Mouse (Mus musculus): ENCODE data around the gene Ldah.

Gene Ldah

GRCm38 (mm10) chr12:8313270-8313771 is 105.4 kb downstream of the Ldah start, which contains the start of gene Hs1bp3:
Gene Hs1bp3, plus strand, starts transcription at chr12:8313432.
- peak; percentile 86 for DNase-seq (ENCODE audit: low spot score)

GRCm38 (mm10) chr12:8313773-8314172 is 105.9 kb downstream of the Ldah start:
- DNase-seq (ENCODE audit: low spot score): no peak

- no peak for DNase-seq (ENCODE audit: low spot score)
Measured at GRCm38 (mm10) chr12:8316541-8316940, 108.6 kb downstream of the Ldah start.

- DNase-seq (ENCODE audit: low spot score): peak; percentile 79
Measured at GRCm38 (mm10) chr12:8320084-8320713, 112.3 kb downstream of the Ldah start.

- DNase-seq (ENCODE audit: low spot score): peak; percentile 43
Measured at GRCm38 (mm10) chr12:8321506-8321905, 113.6 kb downstream of the Ldah start.

- no peak for DNase-seq (ENCODE audit: low spot score)
Measured at GRCm38 (mm10) chr12:8324086-8324485, 116.2 kb downstream of the Ldah start.

GRCm38 (mm10) chr12:8325245-8325942 is 117.5 kb downstream of the Ldah start:
- no peak for DNase-seq (ENCODE audit: low spot score)

- DNase-seq (ENCODE audit: low spot score): no peak
Measured at GRCm38 (mm10) chr12:8325943-8326522, 118.1 kb downstream of the Ldah start.

- DNase-seq (ENCODE audit: low spot score): peak; percentile 94
Measured at GRCm38 (mm10) chr12:8326825-8327674, 119.1 kb downstream of the Ldah start.

GRCm38 (mm10) chr12:8327675-8328053 is 119.8 kb downstream of the Ldah start:
- no peak for DNase-seq (ENCODE audit: low spot score)

GRCm38 (mm10) chr12:8329236-8329635 is 121.3 kb downstream of the Ldah start:
- no peak for DNase-seq (ENCODE audit: low spot score)

- no peak for DNase-seq (ENCODE audit: low spot score)
Measured at GRCm38 (mm10) chr12:8331489-8332173, 123.7 kb downstream of the Ldah start.

- no peak for DNase-seq (ENCODE audit: low spot score)
Measured at GRCm38 (mm10) chr12:8332174-8332542, 124.3 kb downstream of the Ldah start.

GRCm38 (mm10) chr12:8333617-8334016 is 125.7 kb downstream of the Ldah start:
- DNase-seq (ENCODE audit: low spot score): no peak

- no peak for DNase-seq (ENCODE audit: low spot score)
Measured at GRCm38 (mm10) chr12:8334261-8334660, 126.4 kb downstream of the Ldah start.

Data from ovary, postnatal 36 days (tissue).